Mouse (Mus musculus): ENCODE results near the gene Comt.

Gene Comt

GRCm38 (mm10) chr16:18416094-18416761, 10.4 kb downstream of the Comt start:
- in situ Hi-C loops (cut with MboI; ENCODE audit: unreplicated experiment in 2 of 2): no loop called here

GRCm38 (mm10) chr16:18413032-18413816, 13.4 kb downstream of the Comt start:
- in situ Hi-C loops (cut with MboI; ENCODE audit: unreplicated experiment in 2 of 2): no loop called here

GRCm38 (mm10) chr16:18411802-18412476, 14.7 kb downstream of the Comt start:
- in situ Hi-C loops (cut with MboI; ENCODE audit: unreplicated experiment in 2 of 2): no loop called here

- in situ Hi-C loops (cut with MboI; ENCODE audit: unreplicated experiment in 2 of 2): no loop called here
These were observed 15.5 kb downstream of the Comt start for GRCm38 (mm10) chr16:18411026-18411649.

GRCm38 (mm10) chr16:18410418-18410817, 16.2 kb downstream of the Comt start:
- in situ Hi-C loops (cut with MboI; ENCODE audit: unreplicated experiment in 2 of 2): no loop called here

GRCm38 (mm10) chr16:18409776-18410175, 16.9 kb downstream of the Comt start:
- in situ Hi-C loops (cut with MboI; ENCODE audit: unreplicated experiment in 2 of 2): loop anchor here in 1 of 2 experiments (10.0 kb wide), 1 partner anchor 55 kb away; no protein-coding TSS in a partner anchor

GRCm38 (mm10) chr16:18407912-18408311, 18.7 kb downstream of the Comt start:
- in situ Hi-C loops (cut with MboI; ENCODE audit: unreplicated experiment in 2 of 2): loop anchor here in 1 of 2 experiments (10.0 kb wide), 1 partner anchor 53 kb away; no protein-coding TSS in a partner anchor

- in situ Hi-C loops (cut with MboI; ENCODE audit: unreplicated experiment in 2 of 2): loop anchor here in 1 of 2 experiments (10.0 kb wide), 1 partner anchor 51 kb away; no protein-coding TSS in a partner anchor
These were observed 20.4 kb downstream of the Comt start for GRCm38 (mm10) chr16:18406293-18406692.

- in situ Hi-C loops (cut with MboI; ENCODE audit: unreplicated experiment in 2 of 2): loop anchor here in 1 of 2 experiments (10.0 kb wide), 1 partner anchor 51 kb away; no protein-coding TSS in a partner anchor
These were observed 20.8 kb downstream of the Comt start for GRCm38 (mm10) chr16:18405876-18406275.

- in situ Hi-C loops (cut with MboI; ENCODE audit: unreplicated experiment in 2 of 2): loop anchor here in 1 of 2 experiments (10.0 kb wide), 1 partner anchor 50 kb away; no protein-coding TSS in a partner anchor
These were observed 21.4 kb downstream of the Comt start for GRCm38 (mm10) chr16:18405091-18405854.

- in situ Hi-C loops (cut with MboI; ENCODE audit: unreplicated experiment in 2 of 2): loop anchor here in 1 of 2 experiments (10.0 kb wide), 1 partner anchor 48 kb away; no protein-coding TSS in a partner anchor
These were observed 23.4 kb downstream of the Comt start for GRCm38 (mm10) chr16:18403285-18403684.

GRCm38 (mm10) chr16:18400472-18401216, 26.0 kb downstream of the Comt start:
- in situ Hi-C loops (cut with MboI; ENCODE audit: unreplicated experiment in 2 of 2): loop anchor here in 1 of 2 experiments (10.0 kb wide), 1 partner anchor 46 kb away; no protein-coding TSS in a partner anchor

GRCm38 (mm10) chr16:18400028-18400427, 26.6 kb downstream of the Comt start:
- in situ Hi-C loops (cut with MboI; ENCODE audit: unreplicated experiment in 2 of 2): loop anchor here in 1 of 2 experiments (10.0 kb wide), 1 partner anchor 45 kb away; no protein-coding TSS in a partner anchor

GRCm38 (mm10) chr16:18396791-18397621, 29.6 kb downstream of the Comt start:
- in situ Hi-C loops (cut with MboI; ENCODE audit: unreplicated experiment in 2 of 2): no loop called here

GRCm38 (mm10) chr16:18396201-18396600, 30.5 kb downstream of the Comt start:
- in situ Hi-C loops (cut with MboI; ENCODE audit: unreplicated experiment in 2 of 2): no loop called here

- in situ Hi-C loops (cut with MboI; ENCODE audit: unreplicated experiment in 2 of 2): no loop called here
These were observed 31.0 kb downstream of the Comt start for GRCm38 (mm10) chr16:18395620-18396036.

GRCm38 (mm10) chr16:18394777-18395619, 31.7 kb downstream of the Comt start:
- in situ Hi-C loops (cut with MboI; ENCODE audit: unreplicated experiment in 2 of 2): no loop called here
